Mouse (Mus musculus) neural tube, embryonic 12.5 days (tissue): Measurements from ENCODE around the gene Irf4. TPM values are rescaled to one million over a fixed set of nuclear protein-coding genes. Genes with fewer than 3 reads are reported as not detected.

Experiments used
- ATAC-seq: fragments of 200-750 bp; cut with Nextera tagmentation; 2 replicates; pipeline ENCODE4 v1.8.0; 2017; ENCODE audit warnings: low read depth, mild to moderate bottlenecking, moderate TSS enrichment, moderate library complexity; ENCODE audit not compliant: low FRiP score
- H3K27ac ChIP-seq: fragments of 300-500 bp; sonication (generic); 2 replicates; pipeline ENCODE4 v1.5.1; 2016
- H3K27me3 ChIP-seq: fragments of 300-500 bp; sonication (generic); replicated peaks from 2 replicates; pipeline ENCODE4 v1.6.1; 2016; ENCODE audit warnings: mild to moderate bottlenecking
- H3K36me3 ChIP-seq: fragments of 300-500 bp; sonication (generic); 2 replicates; pipeline ENCODE4 v1.6.1; 2016; ENCODE audit warnings: mild to moderate bottlenecking
- H3K4me1 ChIP-seq: fragments of 300-500 bp; sonication (generic); 2 replicates; pipeline ENCODE4 v1.6.1; 2016
- H3K4me2 ChIP-seq: fragments of 300-500 bp; sonication (generic); replicated peaks from 2 replicates; pipeline ENCODE4 v1.6.1; 2016; ENCODE audit warnings: mild to moderate bottlenecking
- H3K4me3 ChIP-seq: fragments of 300-500 bp; sonication (generic); 2 replicates; pipeline ENCODE4 v1.5.1; 2016
- H3K9ac ChIP-seq: fragments of 300-500 bp; sonication (generic); 2 replicates; pipeline ENCODE4 v1.6.1; 2016; ENCODE audit warnings: mild to moderate bottlenecking
- H3K9me3 ChIP-seq: fragments of 300-500 bp; sonication (generic); 2 replicates; pipeline ENCODE4 v1.6.1; 2016; ENCODE audit warnings: mild to moderate bottlenecking
- WGBS: fragments of 180-500 bp; shearing (Covaris S2); methylation state at CpG from one replicate; pipeline ENCODE4 v1.1.7; 2016; 5-methylcytosine and 5-hydroxymethylcytosine counted together
- polyA plus RNA-seq: library from polyadenylated mRNA; unstranded; fragments of >200 nt; fragmentation: Nextera tagmentation; extraction: Ambion mirVana; gene quantifications from 2 replicates; pipeline ENCODE4 v1.2.1, GENCODE M21; 2016

The Irf4 gene
- polyA plus RNA-seq, 1 experiment from 2014 or later, result 0.05 TPM

- no peaks in the 10 kb centered on the region for H3K9me3 ChIP-seq
- H3K27me3 ChIP-seq, result no peaks in the 10 kb centered on the region
- H3K4me2 ChIP-seq, result no peak overlapping the region
- H3K4me3 ChIP-seq, result no peak overlapping the region
- ATAC-seq, result no peak
- H3K4me1 ChIP-seq, result peaks cover 13% of the 10 kb centered on the region; the same call in 1 of the 2 replicates
- H3K9ac ChIP-seq, result no peak overlapping the region
- WGBS, result 68% methylated on average over 8 of the region's 8 CpGs
- H3K36me3 ChIP-seq, result no peaks in the 10 kb centered on the region
- H3K27ac ChIP-seq, result no peak overlapping the region
Measured at GRCm38 (mm10) chr13:30723858-30724257, 25.2 kb upstream of the Irf4 start.

- H3K27ac ChIP-seq, result no peak overlapping the region
- no peak overlapping the region for H3K4me3 ChIP-seq
- no peaks in the 10 kb centered on the region for H3K9me3 ChIP-seq
- H3K36me3 ChIP-seq, result no peaks in the 10 kb centered on the region
- H3K9ac ChIP-seq, result no peak overlapping the region
- ATAC-seq, result no peak; the same call in 1 of the 2 replicates
- H3K4me1 ChIP-seq, result peaks cover 13% of the 10 kb centered on the region; the same call in 1 of the 2 replicates
- no peaks in the 10 kb centered on the region for H3K27me3 ChIP-seq
- WGBS, result 33% methylated on average over 7 of the region's 7 CpGs
- H3K4me2 ChIP-seq, result no peak overlapping the region
Measured at GRCm38 (mm10) chr13:30724691-30725271, 24.2 kb upstream of the Irf4 start.

GRCm38 (mm10) chr13:30726879-30727278, 22.1 kb upstream of the Irf4 start:
- H3K27ac ChIP-seq, result no peak overlapping the region
- H3K4me3 ChIP-seq, result no peak overlapping the region
- no peak for ATAC-seq
- WGBS, result 80% methylated on average over 4 of the region's 4 CpGs
- H3K36me3 ChIP-seq, result no peaks in the 10 kb centered on the region
- no peaks in the 10 kb centered on the region for H3K9me3 ChIP-seq
- H3K27me3 ChIP-seq, result no peaks in the 10 kb centered on the region
- peaks cover 13% of the 10 kb centered on the region; the same call in 1 of the 2 replicates for H3K4me1 ChIP-seq
- no peak overlapping the region for H3K9ac ChIP-seq
- H3K4me2 ChIP-seq, result no peak overlapping the region

GRCm38 (mm10) chr13:30728155-30728554, 20.9 kb upstream of the Irf4 start:
- Histone ChIP-seq H3K9me3 (no peaks in the 10 kb centered on the region), H3K4me2 (no peak overlapping the region), H3K4me3 (no peak overlapping the region), H3K4me1 (peaks cover 8% of the 10 kb centered on the region; the same call in 1 of the 2 replicates), H3K27ac (no peak overlapping the region), H3K9ac (no peak overlapping the region), H3K36me3 (no peaks in the 10 kb centered on the region), H3K27me3 (no peaks in the 10 kb centered on the region)
- ATAC-seq, result no peak
- 90% methylated on average over 7 of the region's 7 CpGs for WGBS

- 67% methylated on average over 6 of the region's 6 CpGs for WGBS
- no peak overlapping the region for H3K9ac ChIP-seq
- H3K27ac ChIP-seq, result no peak overlapping the region
- H3K9me3 ChIP-seq, result no peaks in the 10 kb centered on the region
- H3K4me2 ChIP-seq, result no peak overlapping the region
- no peak for ATAC-seq
- no peak overlapping the region for H3K4me3 ChIP-seq
- peaks cover 8% of the 10 kb centered on the region; the same call in 1 of the 2 replicates for H3K4me1 ChIP-seq
- no peaks in the 10 kb centered on the region for H3K36me3 ChIP-seq
- H3K27me3 ChIP-seq, result no peaks in the 10 kb centered on the region
Measured at GRCm38 (mm10) chr13:30729245-30729644, 19.8 kb upstream of the Irf4 start.

- Histone ChIP-seq H3K9me3 (no peaks in the 10 kb centered on the region), H3K9ac (no peak overlapping the region), H3K27me3 (no peaks in the 10 kb centered on the region), H3K4me1 (0 out of 2 replicates have a peak, but pooled peaks cover 1% of the 10 kb centered on the region), H3K27ac (no peak overlapping the region), H3K4me3 (no peak overlapping the region), H3K36me3 (no peaks in the 10 kb centered on the region), H3K4me2 (no peak overlapping the region)
- 86% methylated on average over 15 of the region's 15 CpGs for WGBS
- no peak for ATAC-seq
Measured at GRCm38 (mm10) chr13:30730104-30730793, 18.8 kb upstream of the Irf4 start.

- Histone ChIP-seq H3K4me3 (no peak overlapping the region), H3K27me3 (no peaks in the 10 kb centered on the region), H3K9me3 (no peaks in the 10 kb centered on the region), H3K9ac (no peak overlapping the region), H3K4me2 (no peak overlapping the region), H3K27ac (no peak overlapping the region), H3K36me3 (no peaks in the 10 kb centered on the region), H3K4me1 (no peaks in the 10 kb centered on the region)
- WGBS, result 84% methylated on average over 11 of the region's 11 CpGs
- no peak for ATAC-seq
Measured at GRCm38 (mm10) chr13:30732709-30733445, 16.1 kb upstream of the Irf4 start.

GRCm38 (mm10) chr13:30736721-30737120, 12.3 kb upstream of the Irf4 start:
- Histone ChIP-seq H3K9me3 (no peaks in the 10 kb centered on the region), H3K4me3 (no peak overlapping the region), H3K36me3 (no peaks in the 10 kb centered on the region), H3K4me2 (no peak overlapping the region), H3K9ac (no peak overlapping the region), H3K27ac (no peak overlapping the region), H3K4me1 (no peaks in the 10 kb centered on the region), H3K27me3 (no peaks in the 10 kb centered on the region)
- 90% methylated on average over 5 of the region's 5 CpGs for WGBS
- no peak for ATAC-seq

- ATAC-seq, result no peak
- H3K4me2 ChIP-seq, result no peak overlapping the region
- H3K4me1 ChIP-seq, result no peaks in the 10 kb centered on the region
- no peak overlapping the region for H3K27ac ChIP-seq
- WGBS, result 89% methylated on average over 2 of the region's 2 CpGs
- H3K9ac ChIP-seq, result no peak overlapping the region
- no peaks in the 10 kb centered on the region for H3K9me3 ChIP-seq
- H3K4me3 ChIP-seq, result no peak overlapping the region
- H3K36me3 ChIP-seq, result no peaks in the 10 kb centered on the region
- no peaks in the 10 kb centered on the region for H3K27me3 ChIP-seq
Measured at GRCm38 (mm10) chr13:30737257-30737656, 11.8 kb upstream of the Irf4 start.

GRCm38 (mm10) chr13:30738310-30738840, 10.7 kb upstream of the Irf4 start:
- WGBS, result 86% methylated on average over 4 of the region's 4 CpGs
- ATAC-seq, result no peak
- no peaks in the 10 kb centered on the region for H3K36me3 ChIP-seq

GRCm38 (mm10) chr13:30741172-30741571, 7.9 kb upstream of the Irf4 start:
- no peak overlapping the region for H3K4me3 ChIP-seq
- H3K9ac ChIP-seq, result no peak overlapping the region
- no peaks in the 10 kb centered on the region for H3K9me3 ChIP-seq
- H3K27me3 ChIP-seq, result no peaks in the 10 kb centered on the region
- WGBS, result 75% methylated on average over 5 of the region's 5 CpGs
- no peak for ATAC-seq
- no peak overlapping the region for H3K4me2 ChIP-seq
- no peak overlapping the region for H3K27ac ChIP-seq
- H3K36me3 ChIP-seq, result no peaks in the 10 kb centered on the region
- no peaks in the 10 kb centered on the region for H3K4me1 ChIP-seq

More at GRCm38 (mm10) chr13:30738310-30738840, 10.7 kb upstream of the Irf4 start:
- no peak overlapping the region for H3K4me2 ChIP-seq
- no peak overlapping the region for H3K9ac ChIP-seq
- H3K4me1 ChIP-seq, result no peaks in the 10 kb centered on the region
- H3K27ac ChIP-seq, result no peak overlapping the region
- H3K4me3 ChIP-seq, result no peak overlapping the region
- no peaks in the 10 kb centered on the region for H3K9me3 ChIP-seq
- H3K27me3 ChIP-seq, result no peaks in the 10 kb centered on the region

GRCm38 (mm10) chr13:30742411-30742970, 6.5 kb upstream of the Irf4 start:
- Histone ChIP-seq H3K4me3 (no peak overlapping the region), H3K4me1 (no peaks in the 10 kb centered on the region), H3K4me2 (no peak overlapping the region), H3K27ac (no peak overlapping the region), H3K9ac (no peak overlapping the region), H3K36me3 (no peaks in the 10 kb centered on the region), H3K27me3 (0 out of 2 replicates have a peak, but pooled peaks cover 6% of the 10 kb centered on the region), H3K9me3 (no peaks in the 10 kb centered on the region)
- no peak for ATAC-seq
- WGBS, result 76% methylated on average over 6 of the region's 6 CpGs
